Mouse (Mus musculus): ENCODE data around the gene Mettl24.

Mettl24 gene

DNA sequence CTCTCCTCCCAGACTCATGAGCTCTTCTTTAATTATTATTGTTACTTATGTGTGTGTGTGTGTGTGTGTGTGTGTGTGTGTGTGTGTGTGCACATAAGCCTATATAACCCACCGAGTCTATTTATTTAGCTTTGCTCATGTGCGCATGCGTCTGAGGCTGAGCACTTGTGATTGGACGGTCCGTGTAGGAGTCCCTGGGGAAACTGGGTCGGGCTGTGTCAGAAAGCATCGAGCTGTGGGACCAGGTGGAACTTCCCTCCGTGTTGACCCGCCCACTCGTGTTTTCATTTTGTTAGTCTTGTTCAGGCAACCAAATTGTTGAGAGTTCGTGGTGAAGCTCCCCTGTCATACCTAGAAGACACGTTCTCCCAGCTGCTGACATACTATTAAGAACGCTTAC is 35.3 kb downstream of the Mettl24 start:
- POLR2A ChIA-PET, result interaction anchor here in 1 of 4 experiments (0.9 to 1.2 kb wide), 2 partner anchors 8 to 90 kb away, joined by 3 read pairs; no protein-coding TSS in a partner anchor
- CTCF ChIA-PET, result interaction anchor here in 1 of 4 experiments (0.6 to 0.8 kb wide), 2 partner anchors 45 to 79 kb away, joined by 4 to 6 read pairs; no protein-coding TSS in a partner anchor

DNA sequence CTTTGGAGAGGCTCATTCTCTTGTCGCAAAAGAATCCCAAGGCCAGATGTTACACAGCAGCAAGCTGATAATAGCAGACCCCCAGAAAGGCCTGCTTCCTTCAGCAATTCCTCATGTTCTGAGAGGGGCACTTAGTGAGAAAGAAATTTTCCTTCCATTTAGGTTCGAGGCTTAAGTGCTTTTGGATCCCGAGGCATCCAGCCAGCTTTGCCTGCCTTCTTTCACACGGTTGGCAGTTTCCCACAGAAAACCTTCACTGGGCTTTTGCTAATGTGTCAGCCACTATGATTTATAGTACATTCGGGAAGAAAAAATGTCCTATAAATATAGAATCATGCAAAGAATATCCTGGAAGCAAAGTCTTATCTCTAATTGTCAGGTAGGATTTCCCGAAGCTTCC is 36.0 kb downstream of the Mettl24 start:
- ChIA-PET POLR2A (interaction anchor here in 1 of 4 experiments (0.9 to 1.2 kb wide), 2 partner anchors 9 to 90 kb away, joined by 3 read pairs; no protein-coding TSS in a partner anchor), CTCF (interaction anchor here in 1 of 4 experiments (0.8 kb wide), 1 partner anchor 78 kb away, joined by 4 read pairs; no protein-coding TSS in a partner anchor)

DNA sequence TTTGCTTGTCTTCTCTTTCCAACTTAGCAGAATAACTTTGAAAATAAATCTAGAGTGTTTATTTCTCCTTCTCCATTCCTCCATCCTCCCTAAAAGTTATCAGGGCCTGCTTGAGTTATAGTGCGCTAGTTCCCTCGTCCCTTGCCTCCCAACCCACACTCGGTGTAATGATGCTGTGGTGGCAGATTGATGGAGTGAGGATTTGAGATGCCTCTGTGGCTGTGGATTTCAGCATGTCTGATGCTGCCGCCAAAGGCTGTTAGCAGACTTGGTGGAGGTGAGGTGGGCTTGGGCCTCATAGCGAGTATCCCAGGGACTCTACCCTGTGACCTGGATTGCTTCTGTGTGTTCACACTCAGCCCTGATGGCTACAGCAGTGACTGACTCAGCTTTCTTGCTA is 37.8 kb downstream of the Mettl24 start:
- POLR2A ChIA-PET, result interaction anchor here in 2 of 4 experiments (0.6 to 0.9 kb wide), 2 partner anchors 9 to 70 kb away, joined by 3 read pairs; no protein-coding TSS in a partner anchor
- CTCF ChIA-PET, result interaction anchor here in 2 of 4 experiments (0.6 to 0.7 kb wide), 2 partner anchors 57 to 340 kb away, joined by 3 to 6 read pairs; no protein-coding TSS in a partner anchor

DNA sequence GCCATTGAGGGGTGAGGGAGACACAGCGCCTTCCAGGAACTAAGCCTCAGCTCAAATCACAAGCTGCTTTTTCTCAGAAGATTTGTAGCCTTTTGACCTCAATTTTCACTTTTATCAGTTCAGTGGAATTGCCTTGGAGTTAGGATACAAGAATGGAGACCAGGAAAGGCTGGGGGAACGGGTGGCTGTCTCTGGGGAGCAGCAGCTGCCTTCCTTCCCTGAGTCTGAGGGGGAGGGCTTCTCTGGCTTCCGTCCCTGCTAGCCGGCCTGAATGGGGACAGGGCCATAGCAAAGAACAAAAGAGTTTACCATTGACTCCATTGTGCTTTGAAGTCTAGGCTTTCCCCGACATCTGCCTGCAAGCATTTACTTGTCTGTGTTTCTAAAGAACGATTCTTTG is 41.3 kb downstream of the Mettl24 start:
- POLR2A ChIA-PET, result interaction anchor here in 1 of 4 experiments (0.5 to 1.2 kb wide), 2 partner anchors 21 to 89 kb away, joined by 3 read pairs; no protein-coding TSS in a partner anchor
- CTCF ChIA-PET, result interaction anchor here in 1 of 4 experiments (1.1 to 1.4 kb wide), 2 partner anchors 38 to 68 kb away, joined by 3 to 4 read pairs; no protein-coding TSS in a partner anchor

DNA sequence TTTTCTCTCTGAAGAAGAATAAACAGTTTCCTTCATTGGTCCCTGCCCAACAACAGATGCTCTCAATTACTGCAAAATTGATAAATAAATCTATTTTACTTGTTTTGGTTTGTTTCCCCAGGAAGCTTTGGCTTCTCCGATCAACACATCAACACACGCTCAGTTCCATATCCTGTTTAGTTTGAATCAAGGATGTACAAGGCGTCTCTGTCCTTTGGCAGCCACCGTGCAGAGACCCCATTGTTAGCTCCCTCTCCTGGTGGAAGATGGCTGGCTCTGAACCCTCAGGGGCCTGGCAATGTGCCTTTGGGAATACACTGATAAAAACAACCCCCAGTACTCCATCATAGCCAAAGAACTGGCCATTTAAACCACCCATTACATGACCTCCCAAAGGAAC is 42.0 kb downstream of the Mettl24 start:
- ChIA-PET POLR2A (interaction anchor here in 2 of 4 experiments (0.6 to 1.7 kb wide), 8 partner anchors 8 to 667 kb away, joined by 3 to 5 read pairs (median 3); no protein-coding TSS in a partner anchor), CTCF (interaction anchor here in 1 of 4 experiments (1.1 to 1.4 kb wide), 2 partner anchors 38 to 69 kb away, joined by 3 to 4 read pairs; no protein-coding TSS in a partner anchor)

DNA sequence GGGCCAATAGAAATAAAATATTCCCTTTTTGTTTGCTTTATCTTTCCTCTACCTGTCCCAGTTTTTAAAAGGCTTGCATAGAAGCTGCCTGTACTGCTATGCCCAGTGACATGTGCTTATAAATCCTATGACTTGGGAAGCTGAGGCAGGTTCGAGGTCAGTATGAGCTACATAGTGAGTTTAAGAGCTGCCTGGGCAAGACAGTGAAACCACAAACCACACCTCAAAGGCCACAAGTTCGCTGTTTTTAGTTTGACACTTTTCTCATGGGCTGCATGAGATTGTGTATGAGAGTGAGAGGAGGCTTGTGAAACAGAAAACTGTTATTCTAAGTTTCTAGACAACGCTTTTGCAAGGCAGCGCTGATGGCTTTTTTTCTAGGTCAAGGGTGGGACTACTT is 42.4 kb downstream of the Mettl24 start:
- CTCF ChIA-PET, result interaction anchor here in 2 of 4 experiments (0.6 to 1.4 kb wide), 5 partner anchors 11 to 723 kb away, joined by 3 to 4 read pairs (median 3); no protein-coding TSS in a partner anchor
- POLR2A ChIA-PET, result interaction anchor here in 2 of 4 experiments (0.6 to 1.7 kb wide), 10 partner anchors 9 to 84 kb away, joined by 3 to 5 read pairs (median 3); no protein-coding TSS in a partner anchor

DNA sequence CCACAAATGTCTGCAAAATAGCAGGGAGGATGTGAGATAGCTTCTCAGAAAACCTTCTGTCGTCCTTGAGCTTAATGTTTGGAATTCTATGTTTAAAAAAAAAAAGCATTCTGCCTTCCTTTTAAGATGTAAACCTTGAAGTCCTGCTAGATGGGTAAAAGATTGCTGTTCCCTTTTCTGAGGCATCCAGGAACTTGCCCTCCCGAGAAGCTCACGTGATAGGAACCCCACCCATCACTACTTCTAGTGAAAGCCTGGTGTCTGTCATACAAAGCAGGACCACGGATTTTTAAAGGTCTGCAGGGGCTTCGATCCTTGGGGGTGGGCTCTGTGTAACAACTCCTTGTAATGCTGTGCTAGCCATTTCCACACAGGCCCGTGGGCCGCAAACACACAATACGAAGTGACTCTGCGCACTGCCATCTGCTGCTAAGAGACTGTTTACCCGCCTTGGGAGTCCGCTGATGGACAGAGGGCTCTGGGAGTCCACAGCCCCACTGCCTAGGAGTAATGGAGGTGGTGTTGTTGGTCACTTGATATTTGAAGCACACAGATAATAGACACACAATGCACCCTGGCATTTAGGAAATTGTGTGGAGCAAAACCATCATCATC is 43.3 kb downstream of the Mettl24 start:
- ChIA-PET CTCF (interaction anchor here in 1 of 4 experiments (0.6 kb wide), 3 partner anchors 12 to 724 kb away, joined by 3 to 4 read pairs (median 4); no protein-coding TSS in a partner anchor), POLR2A (interaction anchor here in 3 of 4 experiments (0.6 to 1.7 kb wide), 7 partner anchors 10 to 469 kb away, joined by 3 to 5 read pairs (median 3); partner anchors contain the start of gene Gtf3c6 (in 1 of the 3))

DNA sequence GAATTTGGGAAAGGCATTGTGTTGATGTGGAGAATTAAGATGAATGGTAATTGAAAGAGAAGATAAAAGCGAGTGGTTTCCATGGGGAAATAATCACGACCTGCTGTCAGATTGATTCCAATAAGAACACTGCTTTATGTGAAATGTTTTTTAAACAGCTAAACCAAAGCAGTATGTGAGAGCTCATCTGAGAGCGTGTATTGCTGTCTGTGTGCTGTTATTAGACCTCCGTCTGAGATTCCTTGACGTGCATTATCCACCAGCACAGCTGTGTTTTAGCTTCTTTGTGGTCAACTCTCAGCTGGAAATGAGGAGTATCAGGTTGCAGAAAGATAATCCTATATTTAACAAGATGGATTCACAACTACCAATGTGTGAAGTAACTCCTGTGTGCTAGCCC is 43.9 kb downstream of the Mettl24 start:
- CTCF ChIA-PET, result no interaction called here
- POLR2A ChIA-PET, result interaction anchor here in 1 of 4 experiments (0.6 kb wide), 1 partner anchor 469 kb away, joined by 3 read pairs; the partner anchor contains the start of gene Gtf3c6

DNA sequence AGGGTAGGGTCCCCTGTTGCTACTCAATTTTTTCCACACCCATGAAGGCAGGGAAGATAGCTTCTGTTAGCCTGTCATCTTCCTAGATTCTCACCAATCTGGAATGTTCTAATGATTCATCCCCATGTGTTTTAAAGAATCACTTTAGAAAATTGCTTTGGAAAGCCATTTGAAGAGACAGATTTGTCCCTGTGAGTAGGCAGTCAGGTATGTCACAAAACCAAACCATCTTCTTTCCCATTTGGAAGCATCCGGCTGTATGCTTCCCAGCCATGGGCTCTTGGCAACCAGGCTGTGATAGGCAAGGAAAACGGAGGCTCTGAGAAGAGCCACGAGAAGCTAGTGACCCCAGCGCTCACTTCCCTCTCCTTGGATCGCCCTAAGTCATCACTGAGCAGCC is 47.1 kb downstream of the Mettl24 start:
- ChIA-PET POLR2A (interaction anchor here in 2 of 4 experiments (0.6 to 1.1 kb wide), 2 partner anchors 9 to 135 kb away, joined by 3 read pairs; no protein-coding TSS in a partner anchor), CTCF (interaction anchor here in 1 of 4 experiments (0.5 kb wide), 1 partner anchor 22 kb away, joined by 3 read pairs; no protein-coding TSS in a partner anchor)

DNA sequence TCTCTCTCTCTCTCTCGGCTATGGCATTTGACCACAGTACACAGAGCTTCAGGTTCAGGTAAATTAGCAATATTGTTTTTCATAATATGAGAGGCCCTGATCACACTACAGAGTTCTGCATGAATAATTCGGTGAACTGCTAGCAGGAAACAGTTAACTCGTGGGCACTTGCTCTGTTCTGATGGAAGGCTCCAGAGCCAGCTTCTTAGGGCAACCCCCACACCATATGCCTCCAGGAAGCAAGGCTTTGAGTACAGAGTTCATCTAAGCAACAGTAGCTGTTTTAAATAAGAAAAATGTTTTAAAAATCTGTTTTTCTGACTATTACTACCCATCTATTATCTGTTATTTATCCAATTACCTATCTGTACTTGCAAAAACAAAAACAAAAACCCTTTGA is 50.2 kb downstream of the Mettl24 start:
- POLR2A ChIA-PET, result interaction anchor here in 1 of 4 experiments (0.7 kb wide), 1 partner anchor 508 kb away, joined by 5 read pairs; no protein-coding TSS in a partner anchor
- CTCF ChIA-PET, result no interaction called here

DNA sequence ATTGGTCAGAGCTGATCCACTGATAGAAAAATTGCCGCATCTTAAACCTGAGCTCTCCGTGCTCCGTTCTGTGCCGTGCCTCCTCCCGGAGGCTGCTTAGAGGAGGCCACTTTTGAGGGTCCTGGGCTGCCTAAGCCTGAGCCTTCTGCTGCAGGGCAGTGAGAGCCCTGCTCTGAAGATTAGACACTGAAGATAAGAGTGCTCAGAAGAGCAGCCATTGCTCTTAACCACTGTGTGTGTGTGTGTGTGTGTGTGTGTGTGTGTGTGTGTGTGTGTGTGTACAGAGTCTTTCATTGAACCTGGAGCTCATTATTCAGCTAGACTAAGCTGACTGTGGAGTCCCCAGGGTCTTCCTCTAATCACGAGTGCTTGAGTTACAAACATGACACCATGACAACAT is 53.1 kb downstream of the Mettl24 start:
- POLR2A ChIA-PET, result interaction anchor here in 1 of 4 experiments (0.6 to 1.1 kb wide), 3 partner anchors 11 to 83 kb away, joined by 3 to 4 read pairs (median 3); no protein-coding TSS in a partner anchor
- CTCF ChIA-PET, result interaction anchor here in 2 of 4 experiments (0.5 to 0.6 kb wide), 3 partner anchors 11 to 153 kb away, joined by 3 read pairs; no protein-coding TSS in a partner anchor

DNA sequence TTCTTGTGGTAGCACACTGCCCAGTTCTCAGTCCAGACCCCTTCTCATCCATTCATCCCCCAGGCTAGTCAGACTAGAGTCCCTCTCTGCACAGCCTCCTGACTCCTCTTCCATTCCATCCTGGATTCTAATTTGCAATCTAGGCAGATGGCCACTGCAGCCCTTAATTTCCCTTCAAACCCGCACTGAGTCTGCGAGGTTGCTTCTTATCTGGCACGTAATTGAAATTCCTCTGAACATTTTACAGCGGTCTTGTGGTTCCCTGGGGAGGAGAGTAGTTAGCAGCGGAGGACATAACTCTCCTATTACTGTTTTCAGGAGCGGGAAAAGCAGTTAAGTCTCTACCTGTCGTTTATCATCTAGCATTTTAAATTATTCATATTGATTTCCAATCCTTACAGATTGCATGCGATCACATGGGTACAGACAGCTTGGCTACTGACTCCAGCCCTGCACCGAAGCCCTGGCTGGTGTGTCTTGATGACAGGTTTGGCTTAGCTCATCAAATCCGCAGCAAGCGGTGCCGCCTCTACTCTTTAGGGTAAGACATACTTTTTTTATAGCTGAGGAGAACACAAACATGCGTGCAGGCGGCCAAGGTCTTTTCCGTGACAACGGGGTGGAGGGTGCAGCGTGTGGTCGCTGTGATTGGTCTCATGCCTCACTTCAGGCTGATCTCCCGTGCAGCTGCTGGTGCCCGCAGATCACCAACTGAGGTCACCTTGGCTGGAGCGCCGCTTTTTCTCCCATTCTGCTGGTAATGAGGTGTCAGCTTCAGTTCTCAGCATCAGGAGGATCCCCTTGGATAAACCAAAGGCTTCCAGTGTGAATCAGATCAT is 54.4 kb downstream of the Mettl24 start:
- CTCF ChIA-PET, result interaction anchor here in 2 of 4 experiments (0.5 to 0.7 kb wide), 2 partner anchors 31 to 173 kb away, joined by 5 to 8 read pairs; no protein-coding TSS in a partner anchor
- POLR2A ChIA-PET, result interaction anchor here (0.6 to 1.4 kb wide), 6 partner anchors 131 to 1091 kb away, joined by 3 to 4 read pairs (median 4); partner anchors contain the start of genes Cdc40 (in 2 of the 4) and Wasf1 (in 2 of the 4)

DNA sequence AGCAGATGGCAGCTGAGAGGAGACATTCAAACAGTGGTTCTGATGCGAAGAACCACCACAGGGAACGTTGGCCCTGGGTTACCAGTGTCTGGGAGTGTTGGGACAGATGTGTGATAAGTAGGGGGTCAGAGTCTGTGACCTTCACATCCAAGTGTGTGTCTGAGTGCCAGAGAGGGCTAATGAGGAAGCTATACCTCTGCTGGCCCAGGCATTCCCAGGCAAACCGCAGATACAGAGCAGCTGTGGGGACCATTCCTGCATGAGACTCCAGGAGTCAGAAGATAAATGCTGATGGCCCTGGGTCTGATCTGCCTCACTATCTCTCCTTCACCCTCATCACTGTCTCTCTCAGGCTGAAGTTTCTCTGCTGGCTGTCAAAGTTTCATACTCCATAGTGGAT is 57.6 kb downstream of the Mettl24 start:
- CTCF ChIA-PET, result no interaction called here

DNA sequence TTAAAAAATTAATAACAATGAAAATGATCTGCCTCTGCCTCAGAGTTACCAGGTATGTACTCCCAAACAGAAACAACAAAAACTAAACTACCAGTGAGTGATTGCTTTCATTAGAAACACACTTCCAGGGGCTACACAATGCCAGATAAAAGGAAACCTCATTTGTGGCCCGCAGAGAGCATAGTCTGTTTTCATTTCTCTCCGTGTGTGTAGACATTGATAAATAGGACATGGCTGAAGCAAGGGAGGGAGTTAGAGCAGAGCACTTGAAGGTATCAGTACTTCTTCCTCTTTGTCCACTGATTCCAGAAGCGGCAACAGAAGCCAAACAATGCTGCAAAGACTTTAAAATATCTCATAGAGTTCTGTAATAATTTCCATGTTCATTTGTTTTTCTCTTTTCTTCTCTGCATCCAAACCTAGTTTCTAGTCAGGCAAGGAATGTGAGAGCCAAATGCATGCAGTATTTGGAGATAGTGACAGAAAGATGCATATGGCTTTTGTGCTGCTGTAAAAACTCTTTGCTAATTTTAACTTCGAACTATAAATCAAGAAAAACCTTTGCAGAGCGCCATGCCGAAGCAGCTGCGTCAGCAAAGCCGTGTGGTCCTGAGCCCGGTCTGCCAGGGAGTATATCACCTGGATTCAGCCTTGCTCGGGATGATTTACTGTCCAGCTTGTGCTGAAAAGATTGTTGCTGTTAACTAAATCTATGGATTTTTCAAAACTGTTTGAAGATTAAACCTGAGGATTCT is 67.4 kb downstream of the Mettl24 start:
- CTCF ChIA-PET, result interaction anchor here in 1 of 4 experiments (1.2 kb wide), 1 partner anchor 121 kb away, joined by 3 read pairs; the partner anchor contains the start of gene Ddo
- POLR2A ChIA-PET, result interaction anchor here in 2 of 4 experiments (0.6 to 1.7 kb wide), 4 partner anchors 9 to 1442 kb away, joined by 3 to 5 read pairs (median 3); no protein-coding TSS in a partner anchor

More for the DNA sequence above, 57.6 kb downstream of the Mettl24 start:
- POLR2A ChIA-PET, result interaction anchor here in 1 of 4 experiments (0.6 kb wide), 1 partner anchor 230 kb away, joined by 7 read pairs; no protein-coding TSS in a partner anchor

DNA sequence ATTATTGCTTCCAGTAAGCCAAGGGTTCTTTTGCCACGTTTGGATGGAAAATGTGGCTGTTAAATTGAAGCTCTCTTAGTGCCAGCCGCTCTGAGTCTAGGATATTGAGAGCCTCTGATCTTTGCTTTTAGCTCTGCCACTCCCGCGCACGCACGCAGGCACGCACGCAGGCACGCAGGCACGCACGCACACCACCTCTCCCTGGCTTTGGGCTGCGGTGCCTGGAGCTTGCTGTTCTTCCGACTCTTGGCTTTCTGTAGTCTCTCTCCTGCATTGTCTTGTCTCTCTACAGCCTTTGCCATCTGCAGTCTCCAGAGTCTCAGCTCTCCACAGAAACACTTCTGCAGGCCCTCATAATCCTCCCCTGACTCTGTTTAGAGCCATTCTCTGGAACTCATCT is 68.1 kb downstream of the Mettl24 start:
- CTCF ChIA-PET, result interaction anchor here in 1 of 4 experiments (1.2 kb wide), 1 partner anchor 122 kb away, joined by 3 read pairs; the partner anchor contains the start of gene Ddo
- POLR2A ChIA-PET, result interaction anchor here in 3 of 4 experiments (0.6 to 1.7 kb wide), 5 partner anchors 8 to 1441 kb away, joined by 3 to 5 read pairs (median 3); no protein-coding TSS in a partner anchor

DNA sequence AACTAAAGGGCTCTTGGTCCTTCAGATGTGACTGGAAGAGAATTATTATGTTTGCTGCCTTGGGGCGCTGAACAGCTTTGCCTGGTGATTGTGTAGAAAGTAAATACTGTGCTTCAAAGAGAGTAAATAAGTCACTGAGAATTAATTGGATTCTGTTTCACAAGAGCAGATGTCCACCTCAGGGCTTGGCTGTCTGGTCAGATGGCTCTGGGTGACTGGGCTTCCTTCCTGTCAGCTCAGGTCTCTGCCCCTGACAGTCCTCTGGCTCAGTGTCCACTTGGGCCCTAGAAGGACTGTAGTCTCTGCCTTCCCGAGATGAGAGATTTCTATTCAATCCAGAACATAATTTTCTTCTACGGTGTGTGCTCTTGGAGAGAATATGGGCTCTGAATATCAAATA is 70.0 kb downstream of the Mettl24 start:
- ChIA-PET POLR2A (interaction anchor here in 1 of 4 experiments (0.7 kb wide), 1 partner anchor 494 kb away, joined by 3 read pairs; no protein-coding TSS in a partner anchor), CTCF (interaction anchor here in 2 of 4 experiments (0.6 to 0.7 kb wide), 2 partner anchors 9 to 40 kb away, joined by 3 to 5 read pairs; no protein-coding TSS in a partner anchor)

Data from embryonic stem cell, embryonic (primary cell).